Mouse (Mus musculus): ENCODE data around the gene Cym. TPM values are rescaled to one million over a fixed set of nuclear protein-coding genes. Genes with fewer than 3 reads are reported as not detected.

Gene Cym
- polyA plus RNA-seq, 1 experiment from 2014 or later, result 1.2 TPM

DNA sequence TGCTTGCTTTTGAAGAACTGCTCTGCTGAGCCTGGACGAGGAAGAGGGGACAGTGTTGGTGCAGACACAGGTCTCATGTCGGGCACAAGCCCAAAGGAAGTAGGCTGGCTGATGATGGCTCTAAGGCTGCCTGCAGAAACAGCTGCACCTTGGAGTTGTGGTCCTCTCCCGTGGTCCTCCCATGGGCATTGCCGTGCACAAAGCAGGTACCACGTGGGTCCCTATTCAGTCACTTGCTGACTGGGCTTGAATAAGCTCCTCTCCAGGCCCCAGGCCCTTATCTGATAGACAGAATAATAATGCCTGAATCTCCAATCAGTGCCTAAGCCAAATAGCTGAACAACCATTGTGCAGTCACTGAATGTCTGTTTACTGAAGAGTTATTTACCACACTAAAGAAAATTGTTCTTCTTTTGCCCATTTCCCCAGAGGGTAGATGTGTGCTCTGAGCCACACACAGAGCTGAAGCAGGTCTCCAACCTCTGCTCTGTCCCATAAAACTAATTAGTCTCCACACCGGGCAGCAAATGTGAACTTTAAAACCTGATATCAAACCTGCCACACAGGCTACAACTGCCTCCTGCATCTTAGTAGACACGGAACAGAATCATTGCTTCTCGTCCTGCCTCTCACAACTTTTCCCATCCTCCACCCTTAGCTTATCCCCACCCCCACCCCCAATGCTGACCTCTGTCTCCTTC, 5.0 kb downstream of the Cym start:
- ATAC-seq (replicated peaks; ENCODE audit: low FRiP score, low read depth) (no peak), DNase-seq (ENCODE audit: low spot score) (no peak)
- no peaks in the 10 kb centered on the region for H3K9me3 ChIP-seq (replicated peaks; ENCODE audit: low read length)
- H3K27ac ChIP-seq, result no peak overlapping the region
- 60% methylated on average over 8 of the region's 8 CpGs for WGBS
- no peaks in the 10 kb centered on the region for H3K4me1 ChIP-seq (replicated peaks; ENCODE audit: insufficient read depth, low read length)
- no peak for TF ChIP-seq CTCF (IDR thresholded peaks at IDR 0.05; ENCODE audit: low read depth)
- H3K36me3 ChIP-seq (ENCODE audit: insufficient read depth, low read length), result no peaks in the 10 kb centered on the region
- H3K9ac ChIP-seq (ENCODE audit: low read depth, low read length), result no peak overlapping the region
- H3K4me2 ChIP-seq (ENCODE audit: low read length), result no peak overlapping the region
- H3K4me3 ChIP-seq (replicated peaks; ENCODE audit: low read depth, low read length), result no peak overlapping the region
- H3K27me3 ChIP-seq (ENCODE audit: insufficient read depth, low read length), result no peaks in the 10 kb centered on the region

DNA sequence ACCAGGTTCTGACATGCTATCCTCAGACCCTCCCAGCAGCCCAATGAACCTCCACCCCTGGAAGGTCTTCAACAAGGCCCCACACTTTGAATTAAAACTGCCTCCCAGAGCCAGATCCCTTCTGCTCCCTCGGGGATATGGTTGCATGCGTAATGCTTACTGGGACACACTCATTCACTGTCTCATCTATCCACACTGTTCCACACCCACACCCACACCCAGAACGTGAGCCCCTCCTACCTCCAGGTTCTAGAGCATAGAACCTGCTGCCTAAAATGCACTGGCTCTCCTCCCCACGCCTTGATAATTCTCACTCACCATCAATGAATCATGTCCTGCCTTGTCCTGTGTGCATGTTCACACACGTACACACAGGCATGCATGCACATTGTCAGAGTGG, 6.9 kb downstream of the Cym start:
- no peak for TF ChIP-seq CTCF (IDR thresholded peaks at IDR 0.05; ENCODE audit: low read depth)
- WGBS, result 81% methylated on average over 5 of the region's 5 CpGs

DNA sequence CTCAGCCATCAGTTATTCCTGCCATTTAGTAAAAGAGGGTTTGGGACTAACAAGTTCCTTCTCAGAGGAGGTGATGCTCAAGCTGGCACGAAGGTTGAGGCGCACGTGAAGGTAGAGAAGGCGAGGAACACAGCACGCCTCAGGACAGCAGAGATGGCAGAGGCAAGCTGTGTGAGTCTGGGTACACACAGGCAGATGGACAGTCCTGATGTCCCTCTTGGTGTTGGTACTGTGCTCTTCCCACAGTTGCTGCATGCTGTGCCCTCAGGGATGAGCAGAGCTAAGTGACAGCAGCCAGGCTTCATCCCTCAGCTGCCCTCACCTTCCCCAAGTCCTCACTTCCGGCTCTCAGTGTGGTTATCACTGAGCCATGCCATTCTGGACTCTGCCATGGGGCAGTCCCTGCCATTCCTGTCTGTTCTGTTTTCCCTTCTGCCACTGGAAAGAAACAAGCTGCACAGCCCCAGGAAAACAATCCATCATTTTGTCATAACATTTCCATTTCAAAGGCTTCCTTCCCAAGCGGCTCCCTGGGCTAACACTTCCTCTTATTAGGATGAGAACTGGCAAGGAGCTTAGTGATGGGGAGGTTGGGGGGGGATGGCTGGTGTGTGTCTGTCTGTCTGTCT, 13.8 kb downstream of the Cym start:
- Histone ChIP-seq H3K27ac (no peak overlapping the region), H3K4me1 (replicated peaks; ENCODE audit: insufficient read depth, low read length) (no peaks in the 10 kb centered on the region), H3K27me3 (ENCODE audit: insufficient read depth, low read length) (no peaks in the 10 kb centered on the region), H3K9me3 (replicated peaks; ENCODE audit: low read length) (no peaks in the 10 kb centered on the region), H3K9ac (ENCODE audit: low read depth, low read length) (no peak overlapping the region), H3K4me2 (ENCODE audit: low read length) (no peak overlapping the region), H3K4me3 (replicated peaks; ENCODE audit: low read depth, low read length) (no peak overlapping the region), H3K36me3 (ENCODE audit: insufficient read depth, low read length) (no peaks in the 10 kb centered on the region)
- no peak for TF ChIP-seq CTCF (IDR thresholded peaks at IDR 0.05; ENCODE audit: low read depth)
- peak; percentile 27 for DNase-seq (ENCODE audit: low spot score)
- WGBS, result 64% methylated on average over 7 of the region's 7 CpGs
- no peak; the same call in 1 of the 2 replicates for ATAC-seq (replicated peaks; ENCODE audit: low FRiP score, low read depth)

More for the DNA sequence above, 6.9 kb downstream of the Cym start:
- DNase-seq (ENCODE audit: low spot score) (no peak), ATAC-seq (replicated peaks; ENCODE audit: low FRiP score, low read depth) (no peak)
- H3K4me2 ChIP-seq (ENCODE audit: low read length), result no peak overlapping the region
- no peaks in the 10 kb centered on the region for H3K9me3 ChIP-seq (replicated peaks; ENCODE audit: low read length)
- H3K27me3 ChIP-seq (ENCODE audit: insufficient read depth, low read length), result no peaks in the 10 kb centered on the region
- no peaks in the 10 kb centered on the region for H3K4me1 ChIP-seq (replicated peaks; ENCODE audit: insufficient read depth, low read length)
- no peaks in the 10 kb centered on the region for H3K36me3 ChIP-seq (ENCODE audit: insufficient read depth, low read length)
- no peak overlapping the region for H3K27ac ChIP-seq
- H3K9ac ChIP-seq (ENCODE audit: low read depth, low read length), result no peak overlapping the region
- H3K4me3 ChIP-seq (replicated peaks; ENCODE audit: low read depth, low read length), result no peak overlapping the region

DNA sequence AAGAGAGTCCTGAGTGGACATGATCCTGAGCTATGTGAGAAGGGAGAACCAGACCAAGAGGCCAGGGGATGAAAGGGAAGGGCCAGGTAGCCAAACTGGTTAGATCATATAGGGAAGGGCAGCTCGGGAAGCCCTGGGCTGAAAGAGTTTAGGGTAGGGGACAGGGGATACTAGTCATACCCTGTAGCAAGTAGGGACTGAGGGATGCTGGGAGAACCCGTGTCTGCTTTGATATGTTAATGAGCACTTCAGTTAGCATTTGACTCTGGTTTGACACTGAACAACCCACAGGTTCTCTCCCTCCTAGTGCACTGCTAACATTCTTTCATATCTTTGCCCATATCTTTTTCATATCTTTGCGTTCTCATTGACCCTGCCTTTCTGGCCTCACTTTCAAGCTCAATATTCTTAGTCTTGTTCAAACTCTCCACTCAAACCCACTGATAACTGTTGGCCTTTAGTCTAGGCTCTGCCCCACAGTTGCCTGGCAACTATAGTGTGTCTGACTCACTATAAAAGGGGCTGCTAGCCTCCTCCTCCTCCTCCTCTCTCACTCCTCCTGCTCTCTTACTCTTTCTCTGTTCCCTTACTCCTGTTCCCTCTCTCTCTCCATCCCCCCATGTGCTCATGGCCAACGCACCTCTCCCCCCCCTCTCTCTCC, 14.9 kb downstream of the Cym start:
- Histone ChIP-seq H3K27me3 (ENCODE audit: insufficient read depth, low read length) (no peaks in the 10 kb centered on the region), H3K9me3 (replicated peaks; ENCODE audit: low read length) (no peaks in the 10 kb centered on the region), H3K27ac (no peak overlapping the region), H3K36me3 (ENCODE audit: insufficient read depth, low read length) (no peaks in the 10 kb centered on the region), H3K4me2 (ENCODE audit: low read length) (no peak overlapping the region), H3K9ac (ENCODE audit: low read depth, low read length) (no peak overlapping the region), H3K4me3 (replicated peaks; ENCODE audit: low read depth, low read length) (no peak overlapping the region), H3K4me1 (replicated peaks; ENCODE audit: insufficient read depth, low read length) (no peaks in the 10 kb centered on the region)
- ATAC-seq (replicated peaks; ENCODE audit: low FRiP score, low read depth), result no peak
- 48% methylated on average over 4 of the region's 4 CpGs for WGBS
- no peak for TF ChIP-seq CTCF (IDR thresholded peaks at IDR 0.05; ENCODE audit: low read depth)
- DNase-seq (ENCODE audit: low spot score), result no peak

DNA sequence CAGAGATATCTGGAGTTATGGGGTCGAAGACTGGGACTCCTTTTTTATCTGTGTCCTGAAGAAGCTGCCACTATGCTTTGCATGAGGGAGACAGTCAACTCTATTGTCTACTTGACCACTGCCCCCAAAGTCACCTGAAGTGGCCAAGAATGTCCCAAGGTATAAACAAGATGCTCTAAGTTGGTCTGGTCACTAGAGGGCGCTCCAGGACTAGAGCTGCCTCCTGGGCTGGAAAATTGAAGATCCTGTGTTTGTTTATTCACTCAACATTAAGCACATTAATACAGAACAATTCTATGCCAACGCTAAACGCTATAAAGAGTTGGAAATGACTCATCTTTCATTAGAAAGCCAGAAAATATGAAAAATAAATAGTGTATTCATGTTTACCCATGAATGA, 15.5 kb downstream of the Cym start:
- H3K4me3 ChIP-seq (replicated peaks; ENCODE audit: low read depth, low read length), result no peak overlapping the region
- H3K36me3 ChIP-seq (ENCODE audit: insufficient read depth, low read length), result no peaks in the 10 kb centered on the region
- TF ChIP-seq CTCF (IDR thresholded peaks at IDR 0.05; ENCODE audit: low read depth), result peak; percentile 88
- no peak overlapping the region for H3K4me2 ChIP-seq (ENCODE audit: low read length)
- no peaks in the 10 kb centered on the region for H3K27me3 ChIP-seq (ENCODE audit: insufficient read depth, low read length)
- H3K4me1 ChIP-seq (replicated peaks; ENCODE audit: insufficient read depth, low read length), result no peaks in the 10 kb centered on the region
- no peak overlapping the region for H3K27ac ChIP-seq
- 11% methylated on average over 4 of the region's 4 CpGs for WGBS
- ATAC-seq (replicated peaks; ENCODE audit: low FRiP score, low read depth) (no peak), DNase-seq (ENCODE audit: low spot score) (peak; percentile 87)
- H3K9ac ChIP-seq (ENCODE audit: low read depth, low read length), result no peak overlapping the region
- no peaks in the 10 kb centered on the region for H3K9me3 ChIP-seq (replicated peaks; ENCODE audit: low read length)

DNA sequence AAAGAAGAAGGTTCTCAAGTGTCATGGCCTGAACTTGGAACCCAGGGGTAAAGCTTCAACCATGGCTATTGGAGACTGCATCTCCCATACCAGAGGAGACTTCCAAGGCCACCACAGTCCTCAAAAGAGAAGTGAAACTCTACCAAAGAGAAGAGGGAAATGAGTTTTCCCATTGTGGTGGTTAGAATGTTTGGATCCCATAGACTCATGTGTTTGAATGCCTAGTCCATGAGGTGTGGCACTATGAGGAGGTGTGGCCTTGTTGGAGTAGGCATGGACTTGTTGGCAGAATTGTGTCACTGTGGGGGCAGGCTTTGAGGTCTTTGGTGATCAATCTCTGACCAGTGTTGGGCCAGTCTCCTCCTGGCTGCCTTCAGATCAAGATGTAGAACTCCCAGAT, 16.4 kb downstream of the Cym start:
- DNase-seq (ENCODE audit: low spot score), result no peak
- Histone ChIP-seq H3K27me3 (ENCODE audit: insufficient read depth, low read length) (no peaks in the 10 kb centered on the region), H3K9me3 (replicated peaks; ENCODE audit: low read length) (no peaks in the 10 kb centered on the region)

More for the DNA sequence above, 16.4 kb downstream of the Cym start:
- Histone ChIP-seq H3K4me1 (replicated peaks; ENCODE audit: insufficient read depth, low read length) (no peaks in the 10 kb centered on the region), H3K4me2 (ENCODE audit: low read length) (no peak overlapping the region), H3K27ac (no peak overlapping the region), H3K36me3 (ENCODE audit: insufficient read depth, low read length) (no peaks in the 10 kb centered on the region), H3K9ac (ENCODE audit: low read depth, low read length) (no peak overlapping the region), H3K4me3 (replicated peaks; ENCODE audit: low read depth, low read length) (no peak overlapping the region)
- no peak for TF ChIP-seq CTCF (IDR thresholded peaks at IDR 0.05; ENCODE audit: low read depth)
- no peak for ATAC-seq (replicated peaks; ENCODE audit: low FRiP score, low read depth)

Data from kidney, postnatal 0 days (tissue).